ENCODE assay signal across 17 mouse cellular contexts in genomic region chr2:75119599-75119998, GRCm38 (mm10).
"Had no signal": no experiment of that assay in that cellular context is flagged by ENCODE, and none has a peak within 500 bp of the region (broad histone marks: within the 10 kb centered on the region; RNA-seq: fewer than 3 reads in every experiment).

No protein-coding gene starts in this region.

- H3K27ac ChIP-seq: midbrain, embryonic 12.5 days; neural tube, embryonic 13.5 days; neural tube, embryonic 15.5 days had no signal

- H3K27me3 ChIP-seq: midbrain, embryonic 12.5 days; neural tube, embryonic 13.5 days; neural tube, embryonic 15.5 days had no signal

- H3K9me3 ChIP-seq: midbrain, embryonic 12.5 days; neural tube, embryonic 13.5 days; neural tube, embryonic 15.5 days had no signal

- DNase-seq: liver, postnatal 0 days; lung, embryonic 14.5 days; lung, postnatal 10 days; lung, postnatal 4 days; midbrain, embryonic 14.5 days; retina, postnatal 1 day; right cerebral cortex, adult 18-20 months; right cerebral cortex, postnatal 25 days; right cerebral cortex, postnatal 4 days; spleen, adult 18-20 months; thymus, adult 18-20 months; thymus, postnatal 36 days had no signal

- H3K4me1 ChIP-seq: midbrain, embryonic 12.5 days had no signal

- H3K4me2 ChIP-seq: lung, embryonic 14.5 days; midbrain, embryonic 12.5 days; neural tube, embryonic 13.5 days; neural tube, embryonic 15.5 days had no signal

- H3K4me3 ChIP-seq: midbrain, embryonic 12.5 days; myocyte; neural tube, embryonic 13.5 days; neural tube, embryonic 15.5 days had no signal

- H3K36me3 ChIP-seq: midbrain, embryonic 12.5 days; neural tube, embryonic 13.5 days; neural tube, embryonic 15.5 days had no signal

- ATAC-seq: liver, postnatal 0 days; midbrain, embryonic 16.5 days had no signal

- H3K9ac ChIP-seq: liver, postnatal 0 days; lung, embryonic 14.5 days; midbrain, embryonic 12.5 days; neural tube, embryonic 13.5 days; neural tube, embryonic 15.5 days had no signal
